Mouse (Mus musculus): ENCODE measurements around the gene E2f4. TPM values are rescaled to one million over a fixed set of nuclear protein-coding genes. Genes with fewer than 3 reads are reported as not detected.

Gene E2f4
- polyA plus RNA-seq (2015; fragmentation: Nextera tagmentation; extraction: Ambion mirVana): 197 and 211 TPM in 2 replicates

DNA sequence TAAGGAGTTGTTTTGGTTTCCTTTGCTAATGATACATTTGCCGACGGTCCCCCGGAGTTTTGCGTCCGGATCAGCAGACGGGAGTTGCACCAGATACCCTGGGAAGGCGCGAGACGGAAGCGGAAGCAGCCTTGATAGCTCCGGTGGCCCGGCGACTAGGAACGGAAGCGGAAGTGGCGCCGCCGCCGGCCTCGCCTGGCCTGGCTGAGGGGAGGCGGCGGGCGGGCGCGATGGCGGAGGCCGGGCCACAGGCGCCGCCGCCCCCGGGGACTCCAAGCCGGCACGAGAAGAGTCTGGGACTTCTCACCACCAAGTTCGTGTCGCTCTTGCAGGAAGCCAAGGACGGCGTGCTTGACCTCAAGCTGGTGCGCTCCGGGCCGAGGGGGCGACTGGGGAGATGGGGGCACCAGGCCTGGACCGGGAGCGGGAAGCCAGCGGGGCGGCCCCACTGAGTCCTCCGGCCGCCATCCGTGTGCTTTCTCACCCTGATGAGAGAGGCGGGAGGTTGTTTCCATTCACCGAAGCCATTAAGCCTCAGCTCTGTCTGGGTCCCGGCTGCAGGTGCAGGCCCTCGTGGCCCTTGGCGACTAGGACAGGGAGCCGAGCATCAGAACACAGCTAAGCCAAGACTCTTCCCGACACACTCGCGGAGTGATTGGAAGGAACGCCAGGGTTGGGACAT, at the start of gene E2f4:
Gene E2f4 (plus strand): TSS at position 153 of the 682 bp plus-strand sequence.
- peak within 1 kb of the TSS; percentile 88 for H3K9ac ChIP-seq
- peak; percentile 66 for ATAC-seq (ENCODE audit: insufficient read depth)
- peaks cover 40% of the 10 kb centered on the region for H3K36me3 ChIP-seq (replicated peaks)
- WGBS (ENCODE audit: insufficient replicate concordance): under 1% methylated on average over 58 of the region's 58 CpGs
- peak within 1 kb of the TSS; percentile 98 for H3K27ac ChIP-seq (replicated peaks)
- H3K27me3 ChIP-seq: peaks cover 6% of the 10 kb centered on the region
- H3K4me2 ChIP-seq: peak within 1 kb of the TSS; percentile 80
- H3K9me3 ChIP-seq (replicated peaks): no peaks in the 10 kb centered on the region
- peaks cover 62% of the 10 kb centered on the region for H3K4me1 ChIP-seq (replicated peaks)
- H3K4me3 ChIP-seq (replicated peaks): peak within 1 kb of the TSS; percentile 77

DNA sequence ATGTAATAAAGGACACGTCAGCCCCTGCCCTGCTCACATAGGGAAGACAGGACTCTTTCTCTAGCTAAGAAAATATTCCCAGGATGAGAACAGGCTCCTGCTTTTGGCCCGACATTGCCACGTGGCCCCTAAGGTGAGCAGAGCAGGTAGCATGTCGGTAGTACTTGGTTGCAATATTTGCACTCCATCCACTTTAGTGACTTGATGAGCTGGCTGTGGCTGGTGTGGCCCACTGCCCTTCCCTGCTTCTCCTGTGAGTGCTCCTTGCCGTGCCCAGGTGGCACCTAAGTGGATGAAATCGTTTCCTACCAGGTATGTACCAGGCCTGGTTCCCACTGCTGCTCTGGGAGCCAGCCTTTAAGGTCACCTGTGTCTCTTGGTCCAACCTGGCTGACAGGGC, 45.5 kb upstream of the E2f4 start:
- ATAC-seq (ENCODE audit: insufficient read depth): no peak
- Histone ChIP-seq H3K4me3 (replicated peaks) (no peak overlapping the region), H3K27me3 (peaks cover 20% of the 10 kb centered on the region; the same call in 1 of the 2 replicates), H3K9ac (no peak overlapping the region), H3K4me2 (no peak overlapping the region), H3K27ac (replicated peaks) (no peak overlapping the region), H3K4me1 (replicated peaks) (peaks cover 40% of the 10 kb centered on the region), H3K36me3 (replicated peaks) (peaks cover 68% of the 10 kb centered on the region), H3K9me3 (replicated peaks) (no peaks in the 10 kb centered on the region)
- 79% methylated on average over 6 of the region's 6 CpGs for WGBS (ENCODE audit: insufficient replicate concordance)

DNA sequence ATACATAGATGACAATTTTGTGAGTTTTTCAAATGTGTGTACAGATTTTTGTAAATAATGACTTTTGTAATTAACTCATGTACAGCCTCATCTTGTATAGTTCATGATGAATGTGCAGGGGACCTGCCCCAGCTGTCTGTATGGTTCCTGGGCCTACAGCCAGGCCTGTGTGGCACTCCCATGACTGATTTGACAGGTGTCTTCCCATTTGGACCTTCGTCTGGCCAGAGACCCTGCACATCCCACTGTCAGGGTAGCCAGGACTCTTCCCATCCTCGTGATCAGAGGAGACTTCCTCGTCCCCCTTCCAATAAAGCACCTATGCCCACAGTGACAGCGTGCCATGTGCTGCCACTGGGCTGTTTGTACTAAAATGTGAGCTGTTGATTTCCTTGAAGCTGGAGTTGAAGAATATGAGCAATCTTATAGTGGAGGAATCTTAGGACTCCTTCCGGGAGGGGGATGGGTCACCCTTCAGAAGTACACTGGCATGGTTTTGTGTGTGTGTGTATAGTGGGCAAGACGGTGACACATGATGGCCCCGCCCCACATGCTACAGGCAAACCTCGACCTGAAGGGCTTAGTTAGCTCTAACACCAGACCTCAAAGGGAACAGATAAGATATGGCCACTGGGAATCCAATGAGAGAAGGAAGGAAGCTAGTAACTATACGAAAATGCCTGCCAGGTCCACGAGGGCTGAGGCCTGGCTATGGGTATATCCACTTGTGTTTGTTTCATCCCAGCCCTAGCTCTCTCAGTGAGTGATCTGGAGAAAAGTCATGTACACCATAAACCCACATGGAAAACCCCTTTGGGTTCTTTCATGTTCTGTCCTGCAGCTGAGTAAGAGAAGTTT, 44.6 kb upstream of the E2f4 start:
- Histone ChIP-seq H3K9me3 (replicated peaks) (no peaks in the 10 kb centered on the region), H3K4me2 (peak overlapping the region; percentile 100; the same call in 1 of the 2 replicates), H3K27me3 (peaks cover 28% of the 10 kb centered on the region), H3K36me3 (replicated peaks) (peaks cover 58% of the 10 kb centered on the region), H3K4me3 (replicated peaks) (no peak overlapping the region), H3K9ac (no peak overlapping the region), H3K4me1 (replicated peaks) (peaks cover 40% of the 10 kb centered on the region), H3K27ac (replicated peaks) (no peak overlapping the region)
- no peak for ATAC-seq (ENCODE audit: insufficient read depth)
- WGBS (ENCODE audit: insufficient replicate concordance): 54% methylated on average over 10 of the region's 10 CpGs

DNA sequence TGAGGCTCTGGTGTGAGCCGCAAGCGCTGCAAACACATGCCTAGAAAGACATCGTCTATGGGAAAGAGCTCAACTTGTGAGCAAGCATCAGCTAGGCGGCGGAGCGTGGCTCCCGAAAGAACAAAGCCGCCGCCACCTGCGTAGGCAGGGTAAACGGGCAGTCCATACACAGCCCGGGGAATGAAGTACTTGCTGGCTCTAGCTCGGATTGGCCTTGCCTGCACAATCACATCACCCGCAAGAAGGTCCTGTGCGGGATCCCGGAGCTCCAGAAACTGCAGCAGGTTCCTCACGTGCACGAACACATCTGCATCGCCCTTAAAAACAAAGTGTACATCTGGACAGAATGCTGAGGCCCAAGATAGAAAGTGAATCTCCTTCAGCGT, 43.7 kb upstream of the E2f4 start:
- Histone ChIP-seq H3K4me2 (peak overlapping the region; percentile 100), H3K27ac (replicated peaks) (peak overlapping the region; percentile 84; the same call in 1 of the 2 replicates), H3K27me3 (peaks cover 36% of the 10 kb centered on the region), H3K4me1 (replicated peaks) (peaks cover 43% of the 10 kb centered on the region), H3K9me3 (replicated peaks) (no peaks in the 10 kb centered on the region), H3K9ac (peak overlapping the region; percentile 66; the same call in 1 of the 2 replicates), H3K4me3 (replicated peaks) (peak overlapping the region; percentile 74), H3K36me3 (replicated peaks) (peaks cover 50% of the 10 kb centered on the region)
- no peak for ATAC-seq (ENCODE audit: insufficient read depth)
- 53% methylated on average over 20 of the region's 20 CpGs for WGBS (ENCODE audit: insufficient replicate concordance)

DNA sequence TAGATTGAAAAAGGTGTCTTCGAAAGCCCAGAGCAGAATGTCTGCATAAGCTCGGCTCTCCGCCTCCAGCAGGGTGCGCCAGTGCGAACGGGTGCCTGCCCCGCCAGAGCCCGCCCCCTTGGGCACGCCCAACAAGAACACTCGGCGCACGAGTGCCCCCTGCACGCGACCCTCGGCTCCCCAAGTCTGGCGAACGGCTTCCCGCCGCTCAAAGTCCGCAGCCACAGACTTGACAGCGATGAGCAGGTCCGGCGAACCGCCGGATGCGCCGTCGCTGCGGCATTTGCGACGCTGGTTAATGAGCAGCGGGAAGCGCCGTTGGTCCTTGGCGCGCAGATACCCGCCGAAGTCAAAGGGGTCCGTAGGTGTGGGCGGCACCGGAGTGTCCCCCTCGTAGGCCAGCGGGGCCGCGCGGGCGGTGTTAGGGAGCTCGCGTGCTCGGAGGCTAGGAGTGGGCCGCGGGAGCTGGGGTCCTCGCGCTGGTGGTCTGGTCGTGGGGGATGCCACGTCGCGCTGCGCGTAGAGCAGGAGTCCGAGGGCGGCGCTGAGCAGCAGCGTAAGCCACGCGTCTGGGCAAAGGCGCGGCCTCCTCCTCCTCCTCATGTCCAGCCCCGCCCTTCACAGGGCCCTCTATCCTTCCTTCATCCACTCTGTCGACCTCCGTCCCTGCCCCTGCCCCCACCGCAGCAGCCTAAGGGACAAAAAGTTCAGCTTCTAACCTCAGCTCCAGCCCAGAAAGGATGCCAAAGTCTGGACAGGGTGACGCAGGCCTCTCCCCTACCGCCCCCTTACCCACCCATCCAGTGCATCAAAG, 43.1 kb upstream of the E2f4 start:
- under 1% methylated on average over 74 of the region's 74 CpGs for WGBS (ENCODE audit: insufficient replicate concordance)
- peak overlapping the region; percentile 74 for H3K4me3 ChIP-seq (replicated peaks)

DNA sequence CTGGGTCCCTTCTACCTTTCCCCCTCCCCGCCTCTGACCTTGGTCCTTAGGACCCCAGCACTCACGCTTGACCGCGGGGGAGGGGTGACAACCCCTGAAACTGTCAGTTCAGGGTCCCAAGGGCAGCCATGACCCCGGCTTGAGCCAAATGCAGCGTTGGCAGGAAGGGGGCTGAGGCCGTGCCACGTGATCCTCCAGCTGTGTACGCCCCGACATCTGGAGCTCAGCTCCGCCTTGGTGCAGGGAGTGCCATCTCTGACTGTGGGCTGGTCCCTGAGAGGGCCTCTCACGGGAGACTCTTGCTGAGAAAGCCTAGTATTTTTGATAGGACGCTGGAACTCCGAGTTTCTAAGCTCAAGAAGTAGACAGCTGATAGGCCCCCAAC, 42.5 kb upstream of the E2f4 start, which contains the start of gene B3gnt9:
Gene B3gnt9 (minus strand): TSS at position 188 of the 385 bp plus-strand sequence.
- WGBS (ENCODE audit: insufficient replicate concordance): 2% methylated on average over 14 of the region's 14 CpGs
- Histone ChIP-seq H3K27me3 (peaks cover 48% of the 10 kb centered on the region), H3K36me3 (replicated peaks) (peaks cover 38% of the 10 kb centered on the region), H3K9me3 (replicated peaks) (no peaks in the 10 kb centered on the region), H3K4me1 (replicated peaks) (peaks cover 55% of the 10 kb centered on the region), H3K9ac (peak within 1 kb of the TSS; percentile 66), H3K4me3 (replicated peaks) (peak within 1 kb of the TSS; percentile 74), H3K4me2 (peak within 1 kb of the TSS; percentile 100), H3K27ac (replicated peaks) (peak within 1 kb of the TSS; percentile 84)
- peak; percentile 92 for ATAC-seq (ENCODE audit: insufficient read depth)

More for the DNA sequence above, 43.1 kb upstream of the E2f4 start:
- peaks cover 49% of the 10 kb centered on the region for H3K4me1 ChIP-seq (replicated peaks)
- peaks cover 42% of the 10 kb centered on the region for H3K27me3 ChIP-seq
- H3K36me3 ChIP-seq (replicated peaks): peaks cover 44% of the 10 kb centered on the region
- H3K27ac ChIP-seq (replicated peaks): peak overlapping the region; percentile 84
- peak overlapping the region; percentile 100 for H3K4me2 ChIP-seq
- H3K9me3 ChIP-seq (replicated peaks): no peaks in the 10 kb centered on the region
- peak; percentile 94 for ATAC-seq (ENCODE audit: insufficient read depth)
- H3K9ac ChIP-seq: peak overlapping the region; percentile 66

DNA sequence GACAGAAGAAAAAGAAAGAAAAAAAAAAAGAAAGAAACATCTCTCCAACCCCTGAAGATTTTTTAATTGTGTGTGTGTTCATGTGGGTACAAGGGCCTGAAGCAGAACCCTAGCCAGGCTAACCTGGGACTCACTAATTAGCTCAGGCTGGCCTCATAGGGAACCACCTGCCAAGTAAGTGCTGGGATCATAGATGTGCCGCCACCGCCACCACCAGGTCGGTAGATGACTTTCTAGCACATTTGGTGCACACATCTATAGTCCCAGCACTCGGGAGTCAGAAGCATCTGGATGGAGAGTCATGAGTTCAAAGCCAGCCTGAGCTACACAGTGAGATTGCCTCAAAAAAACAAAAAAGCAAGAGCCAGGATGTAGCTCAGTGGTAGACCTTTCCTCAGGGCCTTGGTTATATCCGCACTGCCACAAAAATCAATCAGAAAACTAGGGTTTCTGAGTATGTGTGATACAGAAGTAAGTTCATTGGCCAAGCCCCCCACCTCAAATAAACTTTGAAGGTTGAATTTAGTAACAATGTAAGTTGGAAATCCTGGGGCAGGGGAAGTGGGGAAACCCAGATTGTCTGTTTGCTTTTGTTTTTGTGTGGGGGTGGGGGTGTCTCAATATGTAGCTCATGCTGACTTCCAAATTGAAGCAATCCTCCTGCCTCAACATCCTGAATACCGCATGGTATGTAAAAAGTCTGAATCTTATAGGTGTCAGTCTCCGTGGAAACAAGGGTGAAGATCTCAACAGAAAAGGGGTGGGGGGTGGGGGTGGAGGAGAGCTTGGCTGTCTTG, 39.9 kb upstream of the E2f4 start:
- Histone ChIP-seq H3K27me3 (peaks cover 70% of the 10 kb centered on the region), H3K4me1 (replicated peaks) (peaks cover 73% of the 10 kb centered on the region)
- WGBS (ENCODE audit: insufficient replicate concordance): 70% methylated on average over 7 of the region's 7 CpGs

DNA sequence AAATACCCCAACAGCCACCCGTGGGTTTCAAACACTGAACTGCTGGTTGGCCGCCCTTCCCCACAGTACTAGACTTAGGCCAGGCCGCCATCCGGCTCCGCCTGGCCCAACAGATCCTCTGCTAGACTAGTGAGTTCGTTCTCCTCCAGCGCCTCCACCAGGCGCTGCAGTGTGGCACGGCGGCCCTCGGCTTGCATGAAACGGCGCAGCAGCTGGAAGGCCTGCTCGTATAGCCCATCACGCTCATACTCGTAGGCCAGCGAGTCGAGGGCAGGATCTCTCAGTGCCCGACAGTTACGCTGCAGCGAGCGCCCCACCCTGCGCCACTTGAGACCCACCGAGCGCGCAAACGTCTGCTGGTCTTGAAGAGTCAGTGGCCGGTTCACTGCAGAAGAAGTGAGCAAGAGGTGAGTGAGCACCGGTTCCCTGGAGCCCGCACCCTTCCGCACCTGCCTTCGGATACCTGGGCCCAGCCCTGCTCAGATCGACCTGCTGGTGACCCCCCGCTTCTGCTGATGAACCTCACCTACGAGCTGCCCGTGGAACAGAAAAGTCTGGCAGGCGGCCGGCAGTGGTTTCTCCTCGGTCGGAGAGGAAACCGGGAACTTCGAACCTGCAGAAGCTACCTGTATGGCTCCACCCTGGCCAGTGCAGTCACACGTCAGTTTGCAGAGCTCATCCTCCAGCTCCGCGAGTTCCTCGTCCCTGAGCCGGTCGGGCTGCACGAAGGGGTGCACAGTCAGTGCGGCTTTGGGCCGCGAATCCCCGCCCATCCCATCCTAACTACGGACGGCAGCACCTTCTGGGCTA, 38.3 kb upstream of the E2f4 start:
- Histone ChIP-seq H3K4me1 (replicated peaks) (peaks cover 71% of the 10 kb centered on the region), H3K4me3 (replicated peaks) (peak overlapping the region; percentile 42), H3K9ac (no peak overlapping the region; the same call in 1 of the 2 replicates), H3K36me3 (replicated peaks) (no peaks in the 10 kb centered on the region), H3K4me2 (peak overlapping the region; percentile 78), H3K27ac (replicated peaks) (no peak overlapping the region), H3K27me3 (peaks cover 85% of the 10 kb centered on the region), H3K9me3 (replicated peaks) (no peaks in the 10 kb centered on the region)
- WGBS (ENCODE audit: insufficient replicate concordance): 17% methylated on average over 55 of the region's 55 CpGs
- ATAC-seq (ENCODE audit: insufficient read depth): no peak

More for the DNA sequence above, 39.9 kb upstream of the E2f4 start:
- H3K27ac ChIP-seq (replicated peaks): no peak overlapping the region
- no peak overlapping the region for H3K4me3 ChIP-seq (replicated peaks)
- peaks cover 13% of the 10 kb centered on the region for H3K36me3 ChIP-seq (replicated peaks)
- no peak overlapping the region for H3K4me2 ChIP-seq
- no peak overlapping the region for H3K9ac ChIP-seq
- H3K9me3 ChIP-seq (replicated peaks): no peaks in the 10 kb centered on the region
- ATAC-seq (ENCODE audit: insufficient read depth): no peak

DNA sequence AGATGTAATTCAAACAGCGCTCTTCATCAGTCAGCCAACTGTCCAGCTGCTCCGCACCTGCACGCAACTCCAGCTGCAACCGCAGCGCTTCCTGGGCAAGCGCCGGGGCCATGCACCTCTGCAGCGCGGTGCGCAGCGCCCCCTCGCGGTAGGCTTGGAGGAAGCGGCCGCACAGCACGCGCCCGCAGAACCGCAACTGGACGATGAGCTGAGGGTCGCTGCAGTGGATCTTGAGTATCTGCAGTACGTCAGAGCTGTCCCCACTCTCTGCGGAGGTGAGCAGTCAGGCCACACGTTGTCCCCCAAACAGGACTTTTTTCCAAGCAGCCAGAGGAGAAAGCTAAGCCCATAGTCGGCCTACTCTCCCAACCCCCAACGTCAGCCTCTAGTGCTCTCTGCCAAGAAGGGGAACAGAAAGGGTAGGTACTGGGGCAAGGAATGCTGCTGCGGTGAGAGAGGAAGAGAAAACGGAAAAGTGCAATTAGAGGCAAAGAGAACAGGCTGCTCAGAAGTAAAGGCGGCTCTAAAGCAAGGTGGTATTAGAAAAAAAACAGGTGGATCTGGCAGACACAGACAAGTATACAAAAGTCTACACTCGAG, 37.6 kb upstream of the E2f4 start:
- Histone ChIP-seq H3K4me1 (replicated peaks) (peaks cover 71% of the 10 kb centered on the region), H3K4me2 (peak overlapping the region; percentile 78), H3K9ac (no peak overlapping the region; the same call in 1 of the 2 replicates), H3K4me3 (replicated peaks) (peak overlapping the region; percentile 42), H3K27ac (replicated peaks) (no peak overlapping the region), H3K36me3 (replicated peaks) (no peaks in the 10 kb centered on the region), H3K9me3 (replicated peaks) (no peaks in the 10 kb centered on the region), H3K27me3 (peaks cover 89% of the 10 kb centered on the region)
- 2% methylated on average over 30 of the region's 30 CpGs for WGBS (ENCODE audit: insufficient replicate concordance)
- no peak for ATAC-seq (ENCODE audit: insufficient read depth)
